Mouse (Mus musculus) olfactory bulb, adult 2 months (tissue): Measurements from ENCODE around the gene Nrm. TPM values are rescaled to one million over a fixed set of nuclear protein-coding genes. Genes with fewer than 3 reads are reported as not detected.

ENCODE experiments used
- H3K27ac ChIP-seq: fragments of 200-500 bp; 2 replicates; pipeline ENCODE4 v1.5.1; 2012; ENCODE audit warnings: low read depth, low read length; ENCODE audit not compliant: insufficient read depth
- H3K4me1 ChIP-seq: fragments of 200-500 bp; 2 replicates; pipeline ENCODE4 v1.6.1; 2012; ENCODE audit warnings: low read length; ENCODE audit not compliant: control insufficient read depth, insufficient read depth
- H3K4me3 ChIP-seq: fragments of 200-500 bp; 2 replicates; pipeline ENCODE4 v1.5.1; 2012; ENCODE audit warnings: mild to moderate bottlenecking, low read depth, low read length, moderate library complexity; ENCODE audit not compliant: insufficient read depth
- CTCF ChIP-seq: fragments of 200-500 bp; IDR thresholded peaks from 2 replicates; pipeline ENCODE4 v1.5.1; 2012; ENCODE audit warnings: low read depth, mild to moderate bottlenecking, low read length, moderate library complexity; ENCODE audit not compliant: insufficient read depth
- POLR2A ChIP-seq: fragments of 200-500 bp; IDR thresholded peaks from 2 replicates; pipeline ENCODE4 v1.6.1; 2012; ENCODE audit warnings: mild to moderate bottlenecking, low read depth, low read length, moderate library complexity; ENCODE audit not compliant: insufficient read depth
- WGBS: fragments of 180-500 bp; shearing (Covaris S2); methylation state at CpG from one replicate; pipeline ENCODE4 v1.1.7; 2018; 5-methylcytosine and 5-hydroxymethylcytosine counted together
- polyA plus RNA-seq: library from polyadenylated mRNA; stranded (reverse); fragments of >200 nt; gene quantifications from 2 replicates; pipeline ENCODE4 v1.2.4, GENCODE M21; 2012; ENCODE audit warnings: low replicate concordance; ENCODE audit not compliant: missing spikeins, insufficient read depth, insufficient read length

The Nrm gene
- polyA plus RNA-seq, 1 experiment: not detected

DNA sequence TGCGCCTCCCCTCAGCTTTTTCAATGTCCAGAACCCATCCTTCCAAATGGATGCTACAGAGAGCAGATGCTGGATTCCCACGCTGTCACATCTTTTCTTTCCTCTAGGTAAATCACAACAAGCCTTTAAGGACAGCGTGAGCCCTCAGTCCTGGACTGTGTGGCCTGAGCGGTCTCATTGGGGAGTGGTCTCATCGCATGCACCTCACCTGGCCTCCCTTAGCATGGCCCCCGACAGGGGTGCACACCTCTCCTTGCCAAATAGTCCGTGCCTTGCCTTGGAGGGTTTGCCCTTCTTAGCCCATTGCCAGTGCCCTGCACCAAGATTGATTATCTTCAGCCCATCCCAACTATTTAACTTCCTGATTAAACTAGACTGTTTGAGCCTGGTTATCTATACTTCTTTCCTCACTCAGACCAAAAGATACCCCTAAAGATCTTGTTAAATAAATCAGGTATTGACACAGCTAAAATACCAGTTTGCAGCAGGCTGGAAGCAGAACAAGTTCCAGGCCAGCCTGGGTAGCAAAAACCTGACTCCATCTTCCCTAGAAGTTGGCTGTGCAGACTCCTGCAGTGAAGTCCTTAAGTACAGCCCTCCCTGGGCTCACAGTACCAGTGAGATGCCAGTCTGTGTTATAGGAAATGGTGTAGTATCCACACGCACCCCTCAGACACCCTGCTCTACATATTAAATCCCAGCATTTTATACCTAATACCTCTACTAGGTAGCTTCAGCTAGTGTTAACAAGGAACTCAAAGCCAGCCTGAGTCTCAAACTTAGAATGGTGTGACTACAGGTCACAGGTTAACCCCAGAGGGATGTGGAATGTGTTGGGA, 28.5 kb upstream of the Nrm start:
- WGBS: 71% methylated on average over 8 of the region's 8 CpGs
- Histone ChIP-seq H3K27ac (no peak overlapping the region), H3K4me1 (peaks cover 18% of the 10 kb centered on the region), H3K4me3 (no peak overlapping the region)
- TF ChIP-seq CTCF (no peak), POLR2A (no peak)

DNA sequence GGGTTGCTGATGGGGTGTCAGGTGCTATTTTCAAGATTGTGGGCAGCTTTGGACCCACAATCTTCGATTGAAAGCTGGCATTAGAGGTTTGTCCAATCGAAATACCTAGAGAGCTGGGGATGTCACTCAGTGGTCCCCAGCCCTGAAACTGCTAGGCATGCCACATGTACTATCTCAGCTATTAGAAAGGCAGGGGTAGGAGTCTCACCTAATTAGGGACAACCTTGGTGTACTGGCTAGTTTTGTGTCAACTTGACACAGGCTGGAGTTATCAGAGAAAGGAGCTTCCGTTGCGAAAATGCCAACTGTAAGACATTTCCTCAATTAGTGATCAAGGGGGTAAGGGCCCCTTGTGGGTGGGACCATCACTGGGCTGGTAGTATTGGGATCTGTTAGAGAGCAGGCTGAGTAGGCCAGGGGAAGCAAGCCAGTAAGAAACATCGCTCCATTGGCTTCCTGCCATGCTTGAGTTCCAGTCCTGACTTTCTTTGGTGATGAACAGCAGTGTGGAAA, 27.8 kb upstream of the Nrm start:
- H3K4me1 ChIP-seq: peaks cover 18% of the 10 kb centered on the region
- no peak overlapping the region for H3K27ac ChIP-seq
- H3K4me3 ChIP-seq: no peak overlapping the region
- TF ChIP-seq POLR2A: no peak
- no peak for TF ChIP-seq CTCF
- WGBS: 28% methylated on average over 5 of the region's 5 CpGs

DNA sequence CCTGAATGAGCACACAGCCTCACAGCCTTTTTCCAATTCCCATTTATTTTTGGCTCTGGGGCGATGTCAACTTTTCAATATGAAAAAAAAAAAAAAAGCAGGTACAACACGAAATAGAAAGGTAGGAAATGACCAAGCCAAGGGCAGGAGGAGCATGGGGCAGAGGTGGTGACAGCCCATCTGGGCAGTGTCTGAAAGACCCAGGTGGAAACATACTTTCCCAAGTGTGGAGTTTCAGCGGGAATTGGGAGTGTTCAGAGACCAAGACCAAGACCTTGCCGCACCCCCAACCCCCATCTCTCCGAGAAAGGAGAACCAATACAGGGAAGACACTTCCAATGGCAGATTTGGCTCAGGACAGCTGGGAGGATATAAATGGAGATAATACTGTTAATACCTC, 27.2 kb upstream of the Nrm start:
- TF ChIP-seq CTCF (no peak), POLR2A (no peak)
- Histone ChIP-seq H3K4me1 (peaks cover 20% of the 10 kb centered on the region), H3K4me3 (no peak overlapping the region), H3K27ac (no peak overlapping the region)
- 55% methylated on average over 5 of the region's 5 CpGs for WGBS

DNA sequence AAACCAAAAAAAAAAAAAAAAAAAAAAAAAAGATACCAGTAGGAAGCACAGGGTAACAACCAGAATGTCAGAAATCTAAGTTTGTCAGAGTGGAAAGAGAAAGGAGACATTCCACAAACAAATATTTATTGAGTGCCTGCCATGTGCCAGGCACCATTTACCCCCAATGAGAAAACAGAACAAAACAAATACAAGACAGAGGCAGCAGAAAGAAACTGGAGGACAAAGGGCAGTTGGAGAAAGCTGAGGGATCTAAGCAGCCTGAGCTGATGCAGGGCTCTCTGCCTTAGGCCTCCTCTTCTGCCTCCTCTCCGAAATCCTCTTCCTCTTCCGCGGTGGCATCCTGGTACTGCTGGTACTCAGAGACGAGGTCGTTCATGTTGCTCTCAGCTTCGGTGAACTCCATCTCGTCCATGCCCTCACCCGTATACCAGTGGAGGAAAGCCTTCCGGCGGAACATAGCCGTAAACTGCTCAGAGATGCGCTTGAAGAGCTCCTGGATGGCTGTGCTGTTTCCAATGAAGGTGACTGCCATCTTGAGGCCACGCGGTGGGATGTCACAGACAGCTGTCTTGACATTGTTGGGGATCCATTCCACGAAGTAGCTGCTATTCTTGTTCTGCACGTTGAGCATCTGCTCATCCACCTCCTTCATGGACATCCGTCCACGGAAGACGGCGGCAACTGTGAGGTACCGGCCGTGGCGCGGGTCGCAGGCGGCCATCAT, 26.3 kb upstream of the Nrm start:
- H3K4me1 ChIP-seq: peaks cover 19% of the 10 kb centered on the region
- no peak overlapping the region for H3K4me3 ChIP-seq
- H3K27ac ChIP-seq: no peak overlapping the region
- 59% methylated on average over 26 of the region's 26 CpGs for WGBS
- TF ChIP-seq POLR2A (no peak), CTCF (no peak)

DNA sequence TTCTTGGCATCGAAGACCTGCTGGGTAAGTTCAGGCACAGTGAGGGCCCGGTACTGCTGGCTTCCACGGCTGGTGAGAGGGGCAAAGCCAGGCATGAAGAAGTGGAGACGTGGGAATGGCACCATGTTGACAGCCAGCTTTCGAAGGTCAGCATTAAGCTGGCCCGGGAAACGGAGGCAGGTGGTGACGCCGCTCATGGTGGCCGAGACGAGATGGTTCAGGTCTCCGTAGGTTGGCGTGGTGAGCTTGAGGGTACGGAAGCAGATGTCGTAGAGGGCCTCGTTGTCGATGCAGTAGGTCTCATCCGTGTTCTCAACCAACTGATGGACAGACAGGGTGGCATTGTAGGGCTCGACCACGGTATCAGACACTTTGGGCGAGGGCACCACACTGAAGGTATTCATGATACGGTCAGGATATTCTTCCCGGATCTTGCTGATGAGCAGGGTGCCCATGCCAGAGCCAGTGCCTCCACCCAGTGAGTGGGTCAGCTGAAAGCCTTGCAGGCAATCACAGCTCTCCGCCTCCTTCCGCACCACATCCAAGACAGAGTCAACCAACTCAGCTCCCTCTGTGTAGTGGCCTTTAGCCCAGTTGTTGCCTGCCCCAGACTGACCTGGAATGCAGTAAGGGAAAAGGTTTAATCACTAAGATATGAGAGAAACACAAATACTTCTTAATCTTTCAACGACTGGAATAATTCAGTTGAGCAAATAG, 25.5 kb upstream of the Nrm start:
- TF ChIP-seq POLR2A: no peak
- no peak for TF ChIP-seq CTCF
- Histone ChIP-seq H3K4me1 (peaks cover 17% of the 10 kb centered on the region), H3K4me3 (no peak overlapping the region), H3K27ac (no peak overlapping the region)
- WGBS: 59% methylated on average over 26 of the region's 26 CpGs

DNA sequence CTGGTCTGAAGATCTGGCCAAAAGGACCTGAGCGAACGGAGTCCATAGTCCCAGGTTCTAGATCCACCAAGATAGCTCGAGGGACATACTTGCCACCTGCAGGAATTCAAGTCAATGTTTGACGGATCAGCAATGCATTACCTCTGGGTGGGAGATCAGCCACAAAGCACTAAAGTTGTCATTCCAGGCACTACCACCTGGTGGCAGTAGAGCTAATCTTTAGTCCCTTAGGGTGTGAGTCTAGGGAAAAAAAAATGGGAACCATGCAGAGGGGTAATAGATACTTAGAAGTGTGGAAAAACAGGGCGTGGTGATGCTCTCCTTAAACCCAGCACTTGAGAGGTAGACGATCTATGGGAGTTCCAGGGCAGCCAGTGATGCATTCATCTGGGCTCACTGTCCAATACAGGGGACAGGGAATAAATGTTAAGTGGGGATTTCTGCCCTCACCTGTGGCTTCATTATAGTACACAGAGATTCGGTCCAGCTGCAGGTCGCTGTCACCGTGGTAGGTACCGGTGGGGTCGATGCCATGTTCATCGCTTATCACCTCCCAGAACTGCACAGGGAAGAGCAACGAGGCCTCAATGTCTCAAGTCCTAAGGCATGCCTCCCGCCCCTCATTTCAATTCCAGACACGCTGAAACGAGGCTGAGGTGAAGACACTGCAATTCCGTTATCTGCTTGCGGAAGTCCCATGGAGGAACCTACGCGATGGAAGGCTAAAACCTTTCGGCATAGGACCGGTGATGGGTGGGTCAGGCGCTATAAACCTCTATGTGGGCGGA, 24.7 kb upstream of the Nrm start:
- H3K4me3 ChIP-seq: peak overlapping the region; percentile 82
- WGBS: 6% methylated on average over 24 of the region's 24 CpGs
- peaks cover 17% of the 10 kb centered on the region for H3K4me1 ChIP-seq
- no peak for TF ChIP-seq CTCF
- TF ChIP-seq POLR2A: no peak
- H3K27ac ChIP-seq: peak overlapping the region; percentile 32

DNA sequence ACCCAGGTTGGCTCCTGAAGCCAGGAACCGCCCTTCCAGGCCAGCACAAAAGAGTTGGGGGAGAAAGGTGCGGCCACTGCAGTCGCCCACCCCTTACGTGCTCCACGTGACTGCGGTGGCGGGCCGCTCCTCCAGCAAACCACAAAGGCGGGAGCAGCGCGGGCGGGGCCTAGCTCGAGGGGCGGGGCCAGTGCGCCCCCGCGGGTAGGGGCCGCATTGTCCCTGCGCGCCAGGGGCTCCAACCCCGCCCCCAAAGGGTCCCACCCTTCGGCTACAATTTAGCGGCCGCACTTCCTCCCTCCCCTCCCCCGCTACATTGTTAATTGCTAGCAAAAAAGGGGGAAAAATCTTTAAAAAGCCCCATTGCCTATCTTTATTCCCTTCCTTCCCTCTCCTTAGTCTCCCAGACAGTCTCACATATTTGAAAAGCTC, 24.1 kb upstream of the Nrm start:
- Histone ChIP-seq H3K4me1 (peaks cover 18% of the 10 kb centered on the region), H3K4me3 (peak overlapping the region; percentile 82), H3K27ac (peak overlapping the region; percentile 81)
- 0% methylated on average over 25 of the region's 25 CpGs for WGBS
- no peak for TF ChIP-seq POLR2A

DNA sequence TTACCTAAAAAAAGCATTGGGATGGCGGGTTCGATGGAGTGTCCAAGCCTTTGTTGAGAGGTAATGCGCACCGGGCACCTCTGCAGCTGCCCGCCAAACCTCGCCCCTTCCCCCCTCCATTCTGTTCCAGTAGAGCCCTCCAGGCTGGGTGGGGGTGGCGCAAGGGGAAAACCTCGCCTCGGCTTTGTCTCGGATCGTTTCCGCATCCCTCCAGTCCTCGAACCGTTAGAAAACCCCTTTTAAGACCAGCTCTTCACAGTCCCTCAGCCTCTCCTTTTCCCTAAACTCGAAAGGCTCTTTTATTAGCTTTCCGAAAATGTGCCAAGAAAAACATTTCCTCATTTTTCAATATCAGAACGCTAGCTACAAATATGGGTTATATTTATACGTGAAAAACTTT, 23.6 kb upstream of the Nrm start:
- H3K27ac ChIP-seq: peak overlapping the region; percentile 81
- H3K4me1 ChIP-seq: peaks cover 20% of the 10 kb centered on the region
- TF ChIP-seq CTCF (no peak), POLR2A (no peak)
- peak overlapping the region; percentile 82 for H3K4me3 ChIP-seq
- under 1% methylated on average over 18 of the region's 18 CpGs for WGBS
